Mouse (Mus musculus) inflammation-experienced regulatory T-cells, adult 6 months (primary cell): Measurements from ENCODE around the gene Bex1. TPM values are rescaled to one million over a fixed set of nuclear protein-coding genes. Genes with fewer than 3 reads are reported as not detected.

Experiments
- ATAC-seq: one replicate; pipeline ENCODE4 v1.8.0; 2017
- polyA plus RNA-seq, 3 experiments: library from polyadenylated mRNA; unstranded; fragments of 100-300 nt; shearing (Covaris generic); gene quantifications; one replicate each; pipeline ENCODE4 v1.2.1; 2017

Bex1 gene
- polyA plus RNA-seq, 3 experiments from 2014 or later, result not detected

DNA sequence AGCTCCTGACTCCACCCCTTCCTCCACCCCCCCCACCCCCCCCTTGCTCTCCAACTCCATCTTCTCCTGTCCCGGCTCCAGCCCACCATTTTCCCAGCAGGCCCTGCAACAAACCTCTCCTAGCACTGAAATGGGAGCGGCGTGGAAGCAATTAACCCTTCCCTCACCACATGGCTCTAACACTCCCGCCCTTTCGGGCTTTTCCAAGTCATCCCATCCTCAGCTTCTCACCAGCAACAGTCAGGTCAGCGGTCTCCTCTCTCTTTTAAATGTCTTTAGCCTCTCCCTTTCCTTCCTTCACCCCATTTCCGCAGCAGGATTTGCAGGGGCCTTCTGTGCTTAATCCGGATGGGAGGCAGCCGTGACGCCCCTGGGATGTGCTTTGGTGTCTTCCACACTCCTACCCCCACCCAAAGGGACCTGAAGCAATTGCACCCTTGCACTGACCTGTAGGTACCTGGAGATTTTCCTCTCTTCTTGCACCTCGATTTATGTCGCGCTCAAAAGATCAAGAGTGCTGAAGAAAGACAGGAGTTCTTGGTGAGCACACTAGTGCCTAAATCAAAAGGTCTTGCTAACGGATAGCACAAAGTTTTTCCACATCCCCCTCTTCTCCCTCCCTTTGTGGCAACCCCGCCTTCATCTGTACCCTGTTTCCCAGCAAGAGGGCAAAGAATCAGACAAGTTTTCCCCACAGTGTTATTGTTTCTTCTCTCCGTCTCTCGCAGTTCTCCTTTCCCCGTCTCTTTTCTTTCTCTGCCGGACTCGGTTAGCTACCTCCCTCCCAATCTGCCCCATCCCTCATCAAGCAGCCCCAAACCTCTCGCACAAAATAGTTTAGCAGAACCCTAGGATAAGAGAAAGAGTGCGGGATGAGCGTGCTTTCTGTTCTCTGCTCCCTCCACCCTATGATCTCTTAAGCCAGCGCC is 43.9 kb downstream of the Bex1 start:
- ATAC-seq, result no peak

DNA sequence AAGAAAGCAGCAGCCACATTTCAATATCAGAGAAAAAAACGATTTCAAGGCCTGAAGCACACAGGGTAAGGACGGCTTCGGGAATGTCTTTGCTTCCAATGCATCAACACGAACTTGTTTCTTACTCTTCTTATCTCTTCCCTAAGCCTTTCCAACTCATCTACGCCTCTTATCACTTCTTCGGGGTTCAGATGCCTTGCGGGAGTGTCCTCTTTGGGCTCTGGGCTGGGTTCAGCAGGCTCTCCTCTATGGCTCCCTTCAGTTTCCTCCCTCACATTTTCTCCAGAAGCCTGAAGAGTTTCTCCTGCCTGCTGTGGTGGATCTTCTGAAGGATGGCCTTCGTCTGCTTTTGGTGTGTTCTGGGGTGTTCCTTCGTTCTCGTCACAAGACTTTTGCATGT is 44.7 kb downstream of the Bex1 start:
- no peak for ATAC-seq

Other genes starting within 250 kb of the Bex1 start
- gene Arxes2, start 221.7 kb downstream of the Bex1 start, polyA plus RNA-seq, result 1 to 10 TPM; 5.5 to 8.4 (median 6.0) TPM
- gene Arxes1, start 182.1 kb downstream of the Bex1 start, polyA plus RNA-seq, result not detected
- gene Bex2, start 147.3 kb downstream of the Bex1 start, polyA plus RNA-seq, result 1 to 10 TPM in 1 of 3 experiments, under 1 TPM in 2; 0.55 to 1.2 (median 0.98) TPM
- gene Nxf3, start 130.3 kb downstream of the Bex1 start, polyA plus RNA-seq, result not detected
- gene Bex4, start 76.5 kb downstream of the Bex1 start, polyA plus RNA-seq, result not detected
- 1 to 10 TPM in 1 of 3 experiments, not detected in 2; 1.2 TPM for gene Tceal8, start 43.2 kb downstream of the Bex1 start, polyA plus RNA-seq
- not detected for gene Tceal5, start 11.6 kb downstream of the Bex1 start, polyA plus RNA-seq
- gene Tceal7, start 734 bp downstream of the Bex1 start, polyA plus RNA-seq, result not detected
- gene Tceal9, start 29.6 kb upstream of the Bex1 start, polyA plus RNA-seq, result 10 to 100 TPM; 59.1 to 92.8 (median 64.8) TPM
- 100 to 1,000 TPM in 1 of 3 experiments, 10 to 100 TPM in 2; 63.7 to 102 (median 77.7) TPM for gene Bex3, start 54.7 kb upstream of the Bex1 start, polyA plus RNA-seq